Mouse (Mus musculus): ENCODE results near the gene Exoc5. TPM values are rescaled to one million over a fixed set of nuclear protein-coding genes. Genes with fewer than 3 reads are reported as not detected.

Exoc5 gene
- total and polyA plus RNA-seq, 3 experiments = 20.1 to 65.1 (median 38.9) TPM

GRCm38 (mm10) chr14:48991144-48991522, 75.3 kb downstream of the Exoc5 start:
- dilution Hi-C loops (cut with MboI; ENCODE audit: extremely low pct_ligation_motif_present, extremely low pct_unique_long_range_greater_than_20kb, low sequenced_read_pairs) = no loop called here
- TF ChIP-seq ZKSCAN1 (IDR thresholded peaks at IDR 0.05; ENCODE audit: borderline replicate concordance, low read depth, low read length) (no peak), ZMIZ1 (IDR thresholded peaks at IDR 0.05; ENCODE audit: low read depth, low read length) (no peak), KAT2A (IDR thresholded peaks at IDR 0.05; ENCODE audit: insufficient replicate concordance, low read length) (no peak), BHLHE40 (IDR thresholded peaks at IDR 0.05; ENCODE audit: low read depth, low read length) (no peak), ZC3H11A (IDR thresholded peaks at IDR 0.05; ENCODE audit: low read depth, low read length) (no peak), SMC3 (IDR thresholded peaks at IDR 0.05; ENCODE audit: low read depth, low read length) (no peak), PAX5 (IDR thresholded peaks at IDR 0.05; ENCODE audit: low read length) (no peak)
- no peaks in the 10 kb centered on the region for H3K27me3 ChIP-seq (replicated peaks)
- H3K27ac ChIP-seq (ENCODE audit: insufficient read depth, low read depth) = no peak overlapping the region
- H3K4me3 ChIP-seq (replicated peaks in 1 of 3; ENCODE audit: low read depth in 2 of 3, low read length in 2 of 3, poor library complexity in 1 of 3) = no peak overlapping the region
- no peaks in the 10 kb centered on the region for H3K36me3 ChIP-seq (replicated peaks in 1 of 2; ENCODE audit: control insufficient read depth in 1 of 2, insufficient read depth in 1 of 2, low read length in 1 of 2)
- H3K9me3 ChIP-seq (replicated peaks; ENCODE audit: low read length) = no peaks in the 10 kb centered on the region
- DNase-seq (ENCODE audit: extremely low read depth) = no peak
- in situ Hi-C loops (cut with MboI; ENCODE audit: low pct_ligation_motif_present, low pct_unique_long_range_greater_than_20kb, low sequenced_read_pairs) = loop anchor here (10.0 to 25.0 kb wide), 2 partner anchors 429 to 616 kb away; no protein-coding TSS in a partner anchor
- H3K9ac ChIP-seq (ENCODE audit: insufficient read depth, low read depth) = no peak overlapping the region
- H3K79me2 ChIP-seq (replicated peaks; ENCODE audit: control insufficient read depth, extremely low read depth, insufficient read depth, poor library complexity, severe bottlenecking) = no peaks in the 10 kb centered on the region
- peaks cover 3 to 4% of the 10 kb centered on the region in 2 experiments; a peak in 2 of 4 replicates for H3K4me1 ChIP-seq (ENCODE audit: control insufficient read depth in 1 of 2, insufficient read depth in 2 of 2)
- H3K4me2 ChIP-seq (ENCODE audit: insufficient read depth, low read depth, poor library complexity, severe bottlenecking) = no peak overlapping the region

- Histone ChIP-seq H3K4me3 (replicated peaks in 1 of 3; ENCODE audit: low read depth in 2 of 3, low read length in 2 of 3, poor library complexity in 1 of 3) (no peak overlapping the region), H3K9ac (ENCODE audit: insufficient read depth, low read depth) (no peak overlapping the region), H3K36me3 (replicated peaks in 1 of 2; ENCODE audit: control insufficient read depth in 1 of 2, insufficient read depth in 1 of 2, low read length in 1 of 2) (no peaks in the 10 kb centered on the region), H3K27me3 (replicated peaks) (no peaks in the 10 kb centered on the region), H3K9me3 (replicated peaks; ENCODE audit: low read length) (no peaks in the 10 kb centered on the region), H3K4me1 (ENCODE audit: control insufficient read depth in 1 of 2, insufficient read depth in 2 of 2) (peaks cover 4 to 8% of the 10 kb centered on the region in 2 experiments; a peak in 2 of 4 replicates), H3K4me2 (ENCODE audit: insufficient read depth, low read depth, poor library complexity, severe bottlenecking) (no peak overlapping the region), H3K79me2 (replicated peaks; ENCODE audit: control insufficient read depth, extremely low read depth, insufficient read depth, poor library complexity, severe bottlenecking) (no peaks in the 10 kb centered on the region), H3K27ac (ENCODE audit: insufficient read depth, low read depth) (no peak overlapping the region)
- in situ Hi-C loops (cut with MboI; ENCODE audit: low pct_ligation_motif_present, low pct_unique_long_range_greater_than_20kb, low sequenced_read_pairs) (loop anchor here (10.0 to 25.0 kb wide), 2 partner anchors 428 to 616 kb away; no protein-coding TSS in a partner anchor), dilution Hi-C loops (cut with MboI; ENCODE audit: extremely low pct_ligation_motif_present, extremely low pct_unique_long_range_greater_than_20kb, low sequenced_read_pairs) (no loop called here)
- no peak for DNase-seq (ENCODE audit: extremely low read depth)
- TF ChIP-seq KAT2A (IDR thresholded peaks at IDR 0.05; ENCODE audit: insufficient replicate concordance, low read length) (no peak), ZC3H11A (IDR thresholded peaks at IDR 0.05; ENCODE audit: low read depth, low read length) (no peak), HCFC1 (IDR thresholded peaks at IDR 0.05; ENCODE audit: low read depth, low read length) (no peak), IRF4 (IDR thresholded peaks at IDR 0.05; ENCODE audit: low read depth, low read length) (no peak), CHD1 (IDR thresholded peaks at IDR 0.05; ENCODE audit: low read depth, low read length) (no peak), JUN (IDR thresholded peaks at IDR 0.05; ENCODE audit: insufficient read depth, low read depth, low read length) (no peak), JUND (conservative IDR thresholded peaks at IDR 0.05; ENCODE audit: low read depth, low read length) (no peak), EP300 (IDR thresholded peaks at IDR 0.05; ENCODE audit: low read length) (no peak), GABPA (IDR thresholded peaks at IDR 0.05; ENCODE audit: insufficient replicate concordance, low read depth, low read length) (no peak), MAFK (IDR thresholded peaks at IDR 0.05; ENCODE audit: insufficient replicate concordance, low read length) (no peak), USF2 (conservative IDR thresholded peaks at IDR 0.05; ENCODE audit: low read depth, low read length) (no peak), MAZ (IDR thresholded peaks at IDR 0.05; ENCODE audit: low read depth, low read length) (no peak), ZMIZ1 (IDR thresholded peaks at IDR 0.05; ENCODE audit: low read depth, low read length) (no peak), POLR2A (IDR thresholded peaks at IDR 0.05; ENCODE audit: low read depth, low read length) (no peak), POLR2AphosphoS2 (IDR thresholded peaks at IDR 0.05; ENCODE audit: low read depth, low read length) (no peak), MXI1 (IDR thresholded peaks at IDR 0.05; ENCODE audit: low read depth, low read length) (no peak), MYC (IDR thresholded peaks at IDR 0.05; ENCODE audit: low read depth, low read length) (no peak)
Measured at GRCm38 (mm10) chr14:48990471-48991143, 75.8 kb downstream of the Exoc5 start.
